Mouse (Mus musculus) midbrain, postnatal 0 days (tissue): ENCODE results near the gene Espn. TPM values are rescaled to one million over a fixed set of nuclear protein-coding genes. Genes with fewer than 3 reads are reported as not detected.
A peak's percentile ranks its signal among the peaks of the same experiment; 100 is the strongest.

Experiments
- ATAC-seq: fragments of 200-750 bp; cut with Nextera tagmentation; 2 replicates; pipeline ENCODE4 v1.8.0; 2017; ENCODE audit warnings: moderate number of reproducible peaks, mild to moderate bottlenecking, moderate TSS enrichment, moderate library complexity; ENCODE audit not compliant: low FRiP score
- DNase-seq: peaks from one replicate; pipeline ENCODE4 v3.0.0-alpha.2; 2015; ENCODE audit warnings: low spot score
- H3K27ac ChIP-seq: fragments of 300-500 bp; sonication (generic); 2 replicates; pipeline ENCODE4 v1.5.1; 2014; ENCODE audit warnings: low read depth, mild to moderate bottlenecking, low read length, mixed read lengths
- H3K27me3 ChIP-seq: fragments of 300-500 bp; sonication (generic); 2 replicates; pipeline ENCODE4 v1.6.1; 2014; ENCODE audit warnings: low read length, control low read depth, mixed read lengths; ENCODE audit not compliant: insufficient read depth
- H3K36me3 ChIP-seq: fragments of 300-500 bp; sonication (generic); 2 replicates; pipeline ENCODE4 v1.6.1; 2014; ENCODE audit warnings: low read length, control low read depth, mixed read lengths; ENCODE audit not compliant: insufficient read depth
- H3K4me1 ChIP-seq: fragments of 300-500 bp; sonication (generic); 2 replicates; pipeline ENCODE4 v1.6.1; 2014; ENCODE audit warnings: mild to moderate bottlenecking, control low read depth, antibody characterized with exemption, low read length, mixed read lengths; ENCODE audit not compliant: insufficient read depth
- H3K4me2 ChIP-seq: fragments of 300-500 bp; sonication (generic); 2 replicates; pipeline ENCODE4 v1.6.1; 2014; ENCODE audit warnings: low read depth, mild to moderate bottlenecking, low read length, mixed read lengths; ENCODE audit not compliant: poor library complexity, severe bottlenecking
- H3K4me3 ChIP-seq: fragments of 300-500 bp; sonication (generic); 2 replicates; pipeline ENCODE4 v1.5.1; 2014; ENCODE audit warnings: low read depth, mild to moderate bottlenecking, low read length, moderate library complexity
- H3K9ac ChIP-seq: fragments of 300-500 bp; sonication (generic); replicated peaks from 2 replicates; pipeline ENCODE4 v1.6.1; 2014; ENCODE audit warnings: mild to moderate bottlenecking, low read length, moderate library complexity, mixed read lengths; ENCODE audit not compliant: poor library complexity, severe bottlenecking
- H3K9me3 ChIP-seq: fragments of 300-500 bp; sonication (generic); 2 replicates; pipeline ENCODE4 v1.6.1; 2016; ENCODE audit warnings: low read length, control low read depth
- CTCF ChIP-seq: IDR thresholded peaks from 2 replicates; pipeline ENCODE4 v1.5.1; 2016; ENCODE audit warnings: antibody characterized with exemption, mild to moderate bottlenecking
- WGBS: fragments of 180-500 bp; shearing (Covaris S2); extraction: QIAGEN DNeasy Blood & Tissue Kit; methylation state at CpG from one replicate; pipeline ENCODE4 v1.1.7; 2014; 5-methylcytosine and 5-hydroxymethylcytosine counted together
- polyA plus RNA-seq: library from polyadenylated mRNA; unstranded; fragments of >200 nt; fragmentation: Nextera tagmentation; extraction: Ambion mirVana; gene quantifications from 2 replicates; pipeline ENCODE4 v1.2.1, GENCODE M21; 2015
- total RNA-seq: library from RNA; depleted of rRNA; stranded (reverse); fragments of >200 nt; gene quantifications from 2 replicates; pipeline ENCODE4 v1.2.3, GENCODE M21; 2014

The Espn gene
- total and polyA plus RNA-seq, 2 experiments from 2014 or later, result 0.22 to 0.53 TPM

GRCm38 (mm10) chr4:152114080-152114479 lies 38.1 kb downstream of the Espn start:
- Histone ChIP-seq H3K9me3 (no peaks in the 10 kb centered on the region), H3K4me1 (no peaks in the 10 kb centered on the region), H3K4me3 (no peak overlapping the region), H3K27ac (no peak overlapping the region), H3K27me3 (peaks cover 48% of the 10 kb centered on the region), H3K4me2 (no peak overlapping the region), H3K36me3 (peaks cover 15% of the 10 kb centered on the region), H3K9ac (no peak overlapping the region)
- TF ChIP-seq CTCF, result peak; percentile 26
- 70% methylated on average over 16 of the region's 16 CpGs for WGBS
- ATAC-seq, result no peak
- no peak for DNase-seq

DNA sequence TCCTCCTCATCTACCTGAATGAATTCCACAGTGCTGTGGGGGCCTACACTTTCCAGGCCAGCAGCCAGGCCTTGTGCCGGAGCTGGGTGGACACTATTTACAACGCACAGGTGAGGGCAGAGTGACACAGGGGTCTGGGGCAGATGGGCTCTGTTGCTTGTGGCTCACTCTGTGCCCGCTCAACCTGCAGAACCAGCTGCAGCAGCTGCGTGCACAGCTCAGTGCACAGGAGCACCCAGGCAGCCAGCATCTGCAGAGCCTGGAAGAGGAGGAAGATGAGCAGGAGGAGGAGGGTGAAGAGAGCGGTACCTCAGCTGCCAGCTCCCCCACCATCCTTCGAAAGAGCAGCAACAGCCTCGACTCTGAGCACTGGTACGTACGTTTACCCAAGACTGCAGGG lies 39.8 kb downstream of the Espn start:
- Histone ChIP-seq H3K27me3 (peaks cover 33% of the 10 kb centered on the region), H3K4me1 (peaks cover 9% of the 10 kb centered on the region; the same call in 1 of the 2 replicates), H3K9ac (no peak overlapping the region), H3K27ac (no peak overlapping the region), H3K4me3 (no peak overlapping the region), H3K4me2 (no peak overlapping the region), H3K9me3 (no peaks in the 10 kb centered on the region), H3K36me3 (peaks cover 15% of the 10 kb centered on the region)
- WGBS, result 73% methylated on average over 9 of the region's 9 CpGs
- ATAC-seq (no peak), DNase-seq (no peak)
- no peak for TF ChIP-seq CTCF

DNA sequence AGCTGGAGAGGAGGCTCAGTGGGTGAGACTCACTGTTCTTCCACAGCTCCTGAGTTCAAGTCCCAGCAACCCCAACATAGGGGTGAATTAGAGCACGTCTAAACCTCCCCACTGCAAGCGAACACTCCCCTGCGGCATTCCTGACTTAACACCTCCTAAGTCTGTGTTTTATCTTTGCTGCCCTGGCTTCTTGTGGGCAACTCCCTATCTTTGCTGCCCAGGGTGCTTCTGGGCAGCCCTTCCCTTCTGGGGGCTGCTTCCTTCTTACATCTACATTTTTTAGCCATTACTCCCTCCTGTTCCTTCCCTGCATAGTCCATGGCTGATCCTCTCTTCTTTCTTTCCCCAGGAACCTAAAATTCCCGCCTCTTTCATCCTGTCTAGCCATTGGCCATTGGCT lies 41.5 kb downstream of the Espn start:
- Histone ChIP-seq H3K36me3 (peaks cover 15% of the 10 kb centered on the region), H3K9ac (no peak overlapping the region), H3K9me3 (no peaks in the 10 kb centered on the region), H3K4me1 (peaks cover 10% of the 10 kb centered on the region; the same call in 1 of the 2 replicates), H3K27ac (no peak overlapping the region), H3K4me3 (no peak overlapping the region), H3K4me2 (no peak overlapping the region), H3K27me3 (peaks cover 19% of the 10 kb centered on the region)
- ATAC-seq (no peak), DNase-seq (no peak)
- 83% methylated on average over 4 of the region's 4 CpGs for WGBS
- no peak for TF ChIP-seq CTCF

- WGBS, result 85% methylated on average over 3 of the region's 3 CpGs
- no peak for ATAC-seq
Measured at GRCm38 (mm10) chr4:152109509-152109908, 42.7 kb downstream of the Espn start.

GRCm38 (mm10) chr4:152108673-152109072 lies 43.5 kb downstream of the Espn start:
- peak overlapping the region; percentile 29; the same call in 1 of the 2 replicates for H3K9ac ChIP-seq
- H3K9me3 ChIP-seq, result no peaks in the 10 kb centered on the region
- WGBS, result 78% methylated on average over 5 of the region's 5 CpGs
- H3K27ac ChIP-seq, result peak overlapping the region; percentile 62; the same call in 1 of the 2 replicates
- ATAC-seq, result no peak
- H3K4me1 ChIP-seq, result peaks cover 10% of the 10 kb centered on the region; the same call in 1 of the 2 replicates
- no peaks in the 10 kb centered on the region for H3K27me3 ChIP-seq
- H3K4me2 ChIP-seq, result peak overlapping the region; percentile 57
- no peak for TF ChIP-seq CTCF
- H3K36me3 ChIP-seq, result peaks cover 10% of the 10 kb centered on the region
- no peak for DNase-seq
- peak overlapping the region; percentile 29 for H3K4me3 ChIP-seq

More at GRCm38 (mm10) chr4:152109509-152109908, 42.7 kb downstream of the Espn start:
- DNase-seq, result no peak
- H3K4me2 ChIP-seq, result no peak overlapping the region
- H3K27ac ChIP-seq, result no peak overlapping the region
- no peaks in the 10 kb centered on the region for H3K9me3 ChIP-seq
- H3K36me3 ChIP-seq, result peaks cover 10% of the 10 kb centered on the region
- H3K4me1 ChIP-seq, result peaks cover 10% of the 10 kb centered on the region; the same call in 1 of the 2 replicates
- peak; percentile 41 for TF ChIP-seq CTCF
- H3K9ac ChIP-seq, result no peak overlapping the region
- H3K27me3 ChIP-seq, result peaks cover 8% of the 10 kb centered on the region
- H3K4me3 ChIP-seq, result no peak overlapping the region

DNA sequence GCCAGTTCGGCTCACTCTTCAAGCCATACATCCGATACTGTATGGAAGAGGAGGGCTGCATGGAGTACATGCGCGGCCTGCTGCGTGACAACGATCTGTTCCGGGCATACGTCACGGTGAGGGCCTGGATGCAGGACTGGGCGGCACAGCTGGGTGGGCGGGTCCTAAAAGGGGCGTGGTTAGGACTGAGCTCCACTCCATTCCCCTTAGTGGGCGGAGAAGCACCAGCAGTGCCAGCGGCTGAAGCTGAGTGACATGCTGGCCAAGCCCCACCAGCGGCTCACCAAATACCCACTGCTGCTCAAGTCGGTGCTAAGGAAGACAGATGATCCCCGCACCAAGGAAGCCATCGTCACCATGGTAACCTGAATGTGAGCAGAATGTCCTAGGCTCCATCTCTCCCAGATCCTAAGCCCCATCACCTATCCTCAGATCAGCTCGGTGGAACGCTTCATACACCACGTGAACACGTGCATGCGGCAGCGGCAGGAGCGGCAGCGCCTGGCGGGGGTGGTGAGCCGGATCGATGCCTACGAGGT lies 44.1 kb downstream of the Espn start:
- no peaks in the 10 kb centered on the region for H3K9me3 ChIP-seq
- DNase-seq, result peak; percentile 87
- peak overlapping the region; percentile 57 for H3K4me2 ChIP-seq
- WGBS, result 5% methylated on average over 30 of the region's 30 CpGs
- peak overlapping the region; percentile 62 for H3K27ac ChIP-seq
- H3K4me1 ChIP-seq, result peaks cover 10% of the 10 kb centered on the region; the same call in 1 of the 2 replicates
- ATAC-seq, result peak; percentile 82
- H3K4me3 ChIP-seq, result peak overlapping the region; percentile 29
- no peaks in the 10 kb centered on the region for H3K27me3 ChIP-seq
- peak overlapping the region; percentile 29 for H3K9ac ChIP-seq
- TF ChIP-seq CTCF, result no peak
- peaks cover 15% of the 10 kb centered on the region for H3K36me3 ChIP-seq
